In genomic region chr4:115824178-115824577, GRCm38 (mm10) we compare ENCODE assay signal across 17 mouse cellular contexts. TPM values are rescaled to one million over a fixed set of nuclear protein-coding genes. Genes with fewer than 3 reads are reported as not detected.
DNase-seq lines count a peak whose midpoint lies in the region; ATAC-seq and TF ChIP-seq lines count a peak whose summit lies in the region.
"Had no signal": no experiment of that assay in that cellular context is flagged by ENCODE, and none has a peak within 500 bp of the region (broad histone marks: within the 10 kb centered on the region; RNA-seq: fewer than 3 reads in every experiment).

No protein-coding gene starts in this region.

- H3K9ac ChIP-seq in heart, embryonic 16.5 days (ENCODE audit: low read length): no peak overlapping the region
- peak overlapping the region; percentile 15; the same call in 1 of the 2 replicates for H3K9ac ChIP-seq in MEL (ENCODE audit: control insufficient read depth, low read depth, low read length, poor library complexity, severe bottlenecking)
- peak overlapping the region; percentile 14; the same call in 1 of the 2 replicates for H3K9ac ChIP-seq in liver, embryonic 13.5 days
- H3K9ac ChIP-seq: forebrain, embryonic 12.5 days; hindbrain, embryonic 13.5 days; lung, embryonic 14.5 days; midbrain, embryonic 15.5 days; neural tube, embryonic 12.5 days had no signal

- no peak for TF ChIP-seq RAD21 in MEL (IDR thresholded peaks at IDR 0.05; ENCODE audit: low read depth, low read length)

- no peak for TF ChIP-seq CTCF in MEL (IDR thresholded peaks at IDR 0.05 in 2 of 3, conservative IDR thresholded peaks at IDR 0.05 in 1 of 3; ENCODE audit: control insufficient read depth in 1 of 3, insufficient read depth in 1 of 3, low read depth in 2 of 3, low read length in 3 of 3, poor library complexity in 1 of 3, severe bottlenecking in 1 of 3)
- TF ChIP-seq CTCF in bone marrow macrophage, adult 2 months (IDR thresholded peaks at IDR 0.05; ENCODE audit: low read depth, low read length): no peak

- peaks cover 4% of the 10 kb centered on the region for H3K79me2 ChIP-seq in MEL (ENCODE audit: control insufficient read depth, insufficient read depth, low read length, poor library complexity)

- intact Hi-C loops in heart, postnatal 10 days (cut with DNase I): no loop called here

- WGBS in heart, embryonic 16.5 days: 54% methylated on average over 2 of the region's 2 CpGs
- 23% methylated on average over 2 of the region's 2 CpGs for WGBS in liver, embryonic 13.5 days (ENCODE audit: insufficient replicate concordance)

- no peaks in the 10 kb centered on the region for H3K9me3 ChIP-seq in heart, embryonic 16.5 days (replicated peaks; ENCODE audit: control insufficient read depth, low read length)
- H3K9me3 ChIP-seq in MEL (replicated peaks; ENCODE audit: insufficient read depth, low read length): no peaks in the 10 kb centered on the region
- no peaks in the 10 kb centered on the region for H3K9me3 ChIP-seq in liver, embryonic 13.5 days (replicated peaks)
- H3K9me3 ChIP-seq: forebrain, embryonic 12.5 days; hindbrain, embryonic 13.5 days; midbrain, embryonic 15.5 days; neural tube, embryonic 12.5 days had no signal

- H3K27me3 ChIP-seq in heart, embryonic 16.5 days (ENCODE audit: control insufficient read depth, insufficient read depth, low read length): no peaks in the 10 kb centered on the region
- no peaks in the 10 kb centered on the region for H3K27me3 ChIP-seq in MEL (ENCODE audit: control insufficient read depth in 1 of 2, insufficient read depth in 2 of 2, low read length in 2 of 2)
- H3K27me3 ChIP-seq in liver, embryonic 13.5 days: no peaks in the 10 kb centered on the region
- H3K27me3 ChIP-seq: midbrain, embryonic 15.5 days; neural tube, embryonic 12.5 days had no signal

- H3K4me3 ChIP-seq in heart, embryonic 16.5 days (ENCODE audit: low read length): no peak overlapping the region
- peak overlapping the region in 1 of 2 experiments; percentile 13; a peak in 1 of 4 replicates for H3K4me3 ChIP-seq in MEL (ENCODE audit: control insufficient read depth in 1 of 2, insufficient read depth in 1 of 2, low read depth in 2 of 2, low read length in 2 of 2)
- H3K4me3 ChIP-seq in bone marrow macrophage, adult 2 months (ENCODE audit: insufficient read depth, low read length): no peak overlapping the region
- H3K4me3 ChIP-seq in liver, embryonic 13.5 days (replicated peaks): no peak overlapping the region; the same call in 1 of the 2 replicates
- H3K4me3 ChIP-seq: forebrain, embryonic 12.5 days; gastrocnemius, adult 2 months; hindbrain, embryonic 13.5 days; midbrain, embryonic 15.5 days; neural tube, embryonic 12.5 days had no signal

- peak overlapping the region; percentile 71 for H3K27ac ChIP-seq in heart, embryonic 16.5 days (ENCODE audit: low read length)
- H3K27ac ChIP-seq in MEL (ENCODE audit: control insufficient read depth, low read depth, low read length): peak overlapping the region; percentile 81
- H3K27ac ChIP-seq in bone marrow macrophage, adult 2 months (ENCODE audit: insufficient read depth, low read depth, low read length): peak overlapping the region; percentile 96
- H3K27ac ChIP-seq in liver, embryonic 13.5 days: peak overlapping the region; percentile 72
- H3K27ac ChIP-seq: forebrain, embryonic 12.5 days; gastrocnemius, adult 2 months; hindbrain, embryonic 13.5 days; midbrain, embryonic 15.5 days; neural tube, embryonic 12.5 days had no signal

- peaks cover 36% of the 10 kb centered on the region for H3K4me1 ChIP-seq in heart, embryonic 16.5 days (ENCODE audit: control insufficient read depth, insufficient read depth, low read length)
- H3K4me1 ChIP-seq in MEL (ENCODE audit: control insufficient read depth in 1 of 2, insufficient read depth in 2 of 2, low read length in 2 of 2): peaks cover 54 to 71% of the 10 kb centered on the region in 2 experiments
- peaks cover 60% of the 10 kb centered on the region for H3K4me1 ChIP-seq in bone marrow macrophage, adult 2 months (ENCODE audit: control insufficient read depth, insufficient read depth, low read length)
- H3K4me1 ChIP-seq in liver, embryonic 13.5 days (replicated peaks): peaks cover 77% of the 10 kb centered on the region

- H3K36me3 ChIP-seq in heart, embryonic 16.5 days (ENCODE audit: control insufficient read depth, insufficient read depth): peaks cover 5% of the 10 kb centered on the region
- H3K36me3 ChIP-seq in MEL (ENCODE audit: control insufficient read depth in 1 of 2, insufficient read depth in 2 of 2, low read length in 2 of 2): peaks cover 0 to 62% of the 10 kb centered on the region in 2 experiments; a peak in 2 of 4 replicates
- H3K36me3 ChIP-seq in liver, embryonic 13.5 days: no peaks in the 10 kb centered on the region
- H3K36me3 ChIP-seq: midbrain, embryonic 15.5 days; neural tube, embryonic 12.5 days had no signal

- peak; percentile 83 to 85 for TF ChIP-seq EP300 in MEL (IDR thresholded peaks at IDR 0.05; ENCODE audit: low read depth in 1 of 2, low read length in 2 of 2)

- no peak for ATAC-seq in heart, embryonic 16.5 days (replicated peaks; ENCODE audit: extremely low read depth, insufficient read depth, low FRiP score)
- ATAC-seq in liver, embryonic 13.5 days (ENCODE audit: low read depth): peak; percentile 60
- ATAC-seq: midbrain, embryonic 15.5 days had no signal

- DNase-seq in heart, postnatal 10 days: no peak
- DNase-seq in MEL (ENCODE audit: low read depth, low spot score): peak; percentile 59
- DNase-seq in liver, embryonic 13.5 days: peak; percentile 46
- no peak for DNase-seq in Muller cell, postnatal 12 days (ENCODE audit: inconsistent ontology term)
- no peak for DNase-seq in cerebellum, adult 11 months
- DNase-seq: adrenal gland, postnatal 25 days; cerebellum, adult 9-10 months; gastrocnemius, adult 2 months; kidney, adult 18-20 months; lung, embryonic 14.5 days had no signal

- no peak for TF ChIP-seq POLR2A in MEL (IDR thresholded peaks at IDR 0.05; ENCODE audit: control insufficient read depth in 1 of 2, insufficient read depth in 1 of 2, low read depth in 1 of 2, low read length in 2 of 2, poor library complexity in 1 of 2)
- no peak for TF ChIP-seq POLR2A in bone marrow macrophage, adult 2 months (IDR thresholded peaks at IDR 0.05; ENCODE audit: borderline replicate concordance, low read depth, low read length)

- no peak overlapping the region for H3K4me2 ChIP-seq in heart, embryonic 16.5 days (ENCODE audit: low read depth, low read length)
- H3K4me2 ChIP-seq in liver, embryonic 13.5 days: peak overlapping the region; percentile 36
- H3K4me2 ChIP-seq: forebrain, embryonic 12.5 days; hindbrain, embryonic 13.5 days; lung, embryonic 14.5 days; midbrain, embryonic 15.5 days; neural tube, embryonic 12.5 days had no signal

TF ChIP-seq in MEL, 35 proteins besides CTCF, POLR2A, EP300 and RAD21 (continues in another document):
- TF ChIP-seq USF1 (IDR thresholded peaks at IDR 0.05; ENCODE audit: low read depth, low read length) (no peak), GATA1 (IDR thresholded peaks at IDR 0.05; ENCODE audit: low read depth, low read length) (peak; percentile 80), MYC (IDR thresholded peaks at IDR 0.05; ENCODE audit: low read depth, low read length) (0 out of 2 replicates have a peak, but pooled peaks have one; percentile 29), RCOR1 (IDR thresholded peaks at IDR 0.05; ENCODE audit: low read depth, low read length) (peak; percentile 73), TAL1 (IDR thresholded peaks at IDR 0.05; ENCODE audit: low read length) (peak; percentile 59), TBP (IDR thresholded peaks at IDR 0.05; ENCODE audit: low read depth, low read length) (peak; percentile 59; the same call in 1 of the 2 replicates), ETS1 (IDR thresholded peaks at IDR 0.05; ENCODE audit: low read depth, low read length) (peak; percentile 80), TCF12 (IDR thresholded peaks at IDR 0.05; ENCODE audit: low read depth, low read length) (peak; percentile 75)

RNA-seq across cellular contexts. Expression of gene Mob3c, which starts 3.7 kb away (rescaled TPM):
- 9.2 and 12.4 TPM in 2 replicates for polyA plus RNA-seq in heart, embryonic 16.5 days (2015; fragmentation: Nextera tagmentation; extraction: Ambion mirVana)
- total RNA-seq in heart, postnatal 10 days (2021): 1 to 10 TPM; 6.1 to 7.0 TPM
- 11.2 and 17.7 TPM in 2 replicates for total RNA-seq in MEL (2012; rRNA removed)
- 1 to 10 TPM in 1 of 2 experiments, not detected in 1; 9.5 TPM for polyA plus RNA-seq in MEL (2012; ENCODE audit: insufficient read depth in 1 of 2, insufficient read length in 2 of 2, low read depth in 1 of 2, low replicate concordance in 2 of 2, missing spikeins in 1 of 2)
- 25.3 and 27.5 TPM in 2 replicates for polyA plus RNA-seq in bone marrow macrophage, adult 2 months (2012; ENCODE audit: insufficient read depth, insufficient read length, missing spikeins)
- 6.7 TPM in 2 replicates for polyA plus RNA-seq in liver, embryonic 13.5 days (2015; fragmentation: Nextera tagmentation; extraction: Ambion mirVana)

RNA-seq across cellular contexts. Expression of gene Mknk1, which starts 14.8 kb away (rescaled TPM):
- polyA plus RNA-seq in heart, embryonic 16.5 days (2015; fragmentation: Nextera tagmentation; extraction: Ambion mirVana): 22.7 and 24.7 TPM in 2 replicates
- total RNA-seq in heart, postnatal 10 days (2021): 10 to 100 TPM; 26.2 to 30.2 TPM
- total RNA-seq in MEL (2012; rRNA removed): 24.0 and 25.8 TPM in 2 replicates
- 10 to 100 TPM in 1 of 2 experiments, not detected in 1; 38.5 TPM for polyA plus RNA-seq in MEL (2012; ENCODE audit: insufficient read depth in 1 of 2, insufficient read length in 2 of 2, low read depth in 1 of 2, low replicate concordance in 2 of 2, missing spikeins in 1 of 2)
- polyA plus RNA-seq in bone marrow macrophage, adult 2 months (2012; ENCODE audit: insufficient read depth, insufficient read length, missing spikeins): 138 and 149 TPM in 2 replicates
- polyA plus RNA-seq in liver, embryonic 13.5 days (2015; fragmentation: Nextera tagmentation; extraction: Ambion mirVana): 32.1 and 40.2 TPM in 2 replicates

RNA-seq across cellular contexts. Expression of gene Atpaf1, which starts 39.6 kb away (rescaled TPM):
- 65.5 and 69.9 TPM in 2 replicates for polyA plus RNA-seq in heart, embryonic 16.5 days (2015; fragmentation: Nextera tagmentation; extraction: Ambion mirVana)
- total RNA-seq in heart, postnatal 10 days (2021): 10 to 100 TPM; 53.1 to 54.6 TPM
- total RNA-seq in MEL (2012; rRNA removed): 18.9 and 24.5 TPM in 2 replicates
- polyA plus RNA-seq in MEL (2012; ENCODE audit: insufficient read depth in 1 of 2, insufficient read length in 2 of 2, low read depth in 1 of 2, low replicate concordance in 2 of 2, missing spikeins in 1 of 2): 10 to 100 TPM in 1 of 2 experiments, not detected in 1; 23.4 TPM
- 15.4 and 17.3 TPM in 2 replicates for polyA plus RNA-seq in bone marrow macrophage, adult 2 months (2012; ENCODE audit: insufficient read depth, insufficient read length, missing spikeins)
- polyA plus RNA-seq in liver, embryonic 13.5 days (2015; fragmentation: Nextera tagmentation; extraction: Ambion mirVana): 19.5 and 20.7 TPM in 2 replicates

RNA-seq across cellular contexts. Expression of gene Tex38, which starts 43.4 kb away (rescaled TPM):
- polyA plus RNA-seq in heart, embryonic 16.5 days (2015; fragmentation: Nextera tagmentation; extraction: Ambion mirVana): 0.19 TPM in 1 of 2 replicates, not detected in the other
- total RNA-seq in heart, postnatal 10 days (2021): under 1 TPM; 0.35 to 0.67 TPM
- not detected in 2 replicates for total RNA-seq in MEL (2012; rRNA removed)
- under 1 TPM in 1 of 2 experiments, not detected in 1; 0.15 TPM for polyA plus RNA-seq in MEL (2012; ENCODE audit: insufficient read depth in 1 of 2, insufficient read length in 2 of 2, low read depth in 1 of 2, low replicate concordance in 2 of 2, missing spikeins in 1 of 2)
- not detected in 2 replicates for polyA plus RNA-seq in bone marrow macrophage, adult 2 months (2012; ENCODE audit: insufficient read depth, insufficient read length, missing spikeins)
- polyA plus RNA-seq in liver, embryonic 13.5 days (2015; fragmentation: Nextera tagmentation; extraction: Ambion mirVana): not detected in 2 replicates
- total RNA-seq: left cerebral cortex, postnatal 10 days had no signal
- polyA plus RNA-seq: lung, embryonic 14.5 days had no signal

Comparison
In these comparisons a context has a peak if more than half of its experiments do, and no peak if none do; other contexts are left out.
1. DNase-seq: peak in MEL (single experiment) and liver, embryonic 13.5 days (single experiment); none in heart, postnatal 10 days (0 of 2), Muller cell, postnatal 12 days (single experiment) and cerebellum, adult 11 months (single experiment).
2. Peak in every context shown above with its lines, with median percentiles within 50 percentile points of each other: H3K27ac ChIP-seq.